11 mouse cellular contexts compared by ENCODE assay signal in genomic region chr13:112578041-112578440, GRCm38 (mm10). TPM values are rescaled to one million over a fixed set of nuclear protein-coding genes. Genes with fewer than 3 reads are reported as not detected.
DNase-seq lines count a peak whose midpoint lies in the region; ATAC-seq and TF ChIP-seq lines count a peak whose summit lies in the region.
"Not testable (repeated sequence)": the region's sequence is repeated elsewhere in the genome, so short reads cannot be mapped to it uniquely, and the experiment has no call there.
"Had no signal": no experiment of that assay in that cellular context is flagged by ENCODE, and none has a peak within 500 bp of the region (broad histone marks: within the 10 kb centered on the region; RNA-seq: fewer than 3 reads in every experiment).

No protein-coding gene starts in this region.

- TF ChIP-seq CTCF in thymus, adult 2 months (IDR thresholded peaks at IDR 0.05; ENCODE audit: borderline replicate concordance, control insufficient read depth, extremely low read depth, insufficient read depth, low read length, poor library complexity) = not testable (repeated sequence)

- intact Hi-C loops in heart, postnatal 36 days (cut with DNase I) = not testable (repeated sequence)

- not testable (repeated sequence) for H3K4me2 ChIP-seq in liver, embryonic 13.5 days

- ATAC-seq in liver, embryonic 13.5 days (ENCODE audit: low read depth) = not testable (repeated sequence)

- peak; percentile 100 for DNase-seq in B cell, adult 2 months
- peak; percentile 99 for DNase-seq in cerebellum, adult 11-12 months
- peak; percentile 100 for DNase-seq in gastrocnemius, adult 18-20 months (ENCODE audit: low spot score)
- DNase-seq in heart, postnatal 36 days = peak; percentile 100
- DNase-seq in layer of hippocampus, adult 9-10 months (ENCODE audit: low spot score) = peak; percentile 100
- DNase-seq in liver, embryonic 13.5 days = peak; percentile 99
- peak; percentile 100 for DNase-seq in right cerebral cortex, adult 18-20 months
- DNase-seq in thymus, adult 2 months = peak; percentile 100

- not testable (repeated sequence) for TF ChIP-seq POLR2A in thymus, adult 2 months (IDR thresholded peaks at IDR 0.05; ENCODE audit: control insufficient read depth, extremely low read depth, insufficient read depth, low read length, poor library complexity)

- H3K9me3 ChIP-seq in liver, embryonic 13.5 days (replicated peaks) = not testable (repeated sequence)

- H3K27me3 ChIP-seq in liver, embryonic 13.5 days; thymus, adult 2 months (ENCODE audit: control insufficient read depth, insufficient read depth, low read length): not testable (repeated sequence)

- H3K36me3 ChIP-seq in liver, embryonic 13.5 days; thymus, adult 2 months (ENCODE audit: control insufficient read depth, insufficient read depth, low read length): not testable (repeated sequence)

- WGBS in liver, embryonic 13.5 days (ENCODE audit: insufficient replicate concordance) = 68% methylated on average over 11 of the region's 11 CpGs
- 93% methylated on average over 11 of the region's 11 CpGs for whole genome bisulfite sequencing in thymus, adult 2 months

- H3K9ac ChIP-seq in liver, embryonic 13.5 days = not testable (repeated sequence)

- not testable (repeated sequence) for H3K4me1 ChIP-seq in liver, embryonic 13.5 days (replicated peaks); thymus, adult 2 months (replicated peaks; ENCODE audit: control insufficient read depth, insufficient read depth, low read length)

- not testable (repeated sequence) for H3K27ac ChIP-seq in liver, embryonic 13.5 days; thymus, adult 2 months (ENCODE audit: control insufficient read depth, insufficient read depth, low read length)

- not testable (repeated sequence) for H3K4me3 ChIP-seq in liver, embryonic 13.5 days (replicated peaks); thymus, adult 2 months (ENCODE audit: control insufficient read depth, insufficient read depth, low read length)

RNA-seq across cellular contexts. Expression of gene Il31ra, which starts 16.1 kb away (rescaled TPM):
- total RNA-seq in gastrocnemius, adult 18-20 months (2021) = not detected
- total RNA-seq in heart, postnatal 36 days (2021) = not detected
- 0.06 and 0.12 TPM in 2 replicates for polyA plus RNA-seq in liver, embryonic 13.5 days (2015; fragmentation: Nextera tagmentation; extraction: Ambion mirVana)
- 0.22 and 0.23 TPM in 2 replicates for polyA plus RNA-seq in thymus, adult 2 months (2012; rRNA removed)
- polyA plus RNA-seq: hindbrain, embryonic 11.5 days; lung, embryonic 14.5 days; midbrain, embryonic 15.5 days had no signal
